9 mouse cellular contexts compared by ENCODE assay signal in the genomic region with DNA sequence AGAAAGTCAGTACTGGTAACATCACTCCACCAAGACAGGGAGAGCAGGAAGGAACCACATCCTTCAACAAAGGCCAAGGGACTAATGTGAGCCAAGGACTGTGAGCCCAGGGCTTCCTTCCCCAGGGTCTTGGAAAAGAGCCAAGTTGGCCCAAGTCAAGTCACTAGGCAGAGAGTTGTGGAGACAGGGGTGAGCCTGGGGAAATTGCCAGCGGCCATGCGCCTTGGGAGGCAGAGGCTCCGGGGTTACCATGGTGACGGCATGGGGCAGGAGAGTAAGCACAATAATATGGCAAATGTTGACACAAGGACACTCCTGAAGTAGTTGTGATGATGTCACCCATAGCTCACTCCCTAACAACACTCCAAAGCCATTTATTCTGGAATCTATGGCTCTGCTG. TPM values are rescaled to one million over a fixed set of nuclear protein-coding genes. Genes with fewer than 3 reads are reported as not detected.
DNase-seq lines count a peak whose midpoint lies in the region; ATAC-seq lines count a peak whose summit lies in the region.
"Had no signal": no experiment of that assay in that cellular context is flagged by ENCODE, and none has a peak within 500 bp of the region (broad histone marks: within the 10 kb centered on the region; RNA-seq: fewer than 3 reads in every experiment).

No protein-coding gene starts in this region.

- intact Hi-C loops in left cerebral cortex, postnatal 25 days (cut with DNase I): no loop called here
- intact Hi-C loops in heart, postnatal 14 days (cut with DNase I): no loop called here

- H3K27me3 ChIP-seq in midbrain, embryonic 15.5 days (replicated peaks): no peaks in the 10 kb centered on the region

- H3K9ac ChIP-seq in midbrain, embryonic 15.5 days: no peak overlapping the region

- 68% methylated on average over 4 of the region's 4 CpGs for WGBS in midbrain, embryonic 15.5 days

- H3K36me3 ChIP-seq in midbrain, embryonic 15.5 days (replicated peaks): no peaks in the 10 kb centered on the region

- no peak overlapping the region for H3K4me2 ChIP-seq in midbrain, embryonic 15.5 days

- no peaks in the 10 kb centered on the region for H3K9me3 ChIP-seq in midbrain, embryonic 15.5 days

- H3K27ac ChIP-seq in midbrain, embryonic 15.5 days: no peak overlapping the region
- H3K27ac ChIP-seq: layer of hippocampus, adult 2 months had no signal

- peak; percentile 1 for DNase-seq in embryo, embryonic 10.5 days (ENCODE audit: low spot score)
- DNase-seq in embryo, embryonic 10 days (ENCODE audit: low spot score): no peak
- DNase-seq in left cerebral cortex, postnatal 25 days (ENCODE audit: low spot score in 2 of 2): peak; percentile 7 to 13
- no peak for DNase-seq in left cerebral cortex, adult 9 months (ENCODE audit: low spot score in 2 of 2)
- DNase-seq in heart, postnatal 14 days: peak; percentile 44 to 53
- DNase-seq in urinary bladder, postnatal 10 days (ENCODE audit: low spot score): no peak
- no peak for DNase-seq in embryo, embryonic 11 days

- no peaks in the 10 kb centered on the region for H3K4me1 ChIP-seq in midbrain, embryonic 15.5 days

- H3K4me3 ChIP-seq in midbrain, embryonic 15.5 days: no peak overlapping the region
- H3K4me3 ChIP-seq: layer of hippocampus, adult 2 months had no signal

- peak; percentile 74 for ATAC-seq in midbrain, embryonic 15.5 days (replicated peaks)

RNA-seq across cellular contexts. Expression of a gene that starts 21.4 kb away (rescaled TPM):
- total RNA-seq in left cerebral cortex, postnatal 25 days (2021): 10 to 100 TPM; 40.9 to 42.9 TPM
- 1 to 10 TPM; 1.7 to 1.9 TPM for total RNA-seq in heart, postnatal 14 days (2021)
- polyA plus RNA-seq in midbrain, embryonic 15.5 days (2015; fragmentation: Nextera tagmentation; extraction: Ambion mirVana): 3.8 and 4.0 TPM in 2 replicates

Comparison
In these comparisons a context has a peak if more than half of its experiments do, and no peak if none do; other contexts are left out.
1. DNase-seq: peak in embryo, embryonic 10.5 days (single experiment), left cerebral cortex, postnatal 25 days (2 of 2) and heart, postnatal 14 days (2 of 2); none in embryo, embryonic 10 days (single experiment), left cerebral cortex, adult 9 months (0 of 2), urinary bladder, postnatal 10 days (single experiment) and embryo, embryonic 11 days (single experiment).
2. RNA of a gene that starts 21.4 kb away (total RNA-seq): 40.9 to 42.9 TPM in left cerebral cortex, postnatal 25 days; 1.7 to 1.9 TPM in heart, postnatal 14 days; every median in the first group is over 10 times any median in the second.